Mouse (Mus musculus) left cerebral cortex, adult 18-20 months (tissue): ENCODE measurements at regions not wholly inside any gene's neighbourhood (a gene's known extent, or its start where the extent isn't known, plus 50 kb on each side); places are given as distances from the start of the nearest gene placed in this dataset.

Experiments used
- DNase-seq, 2 experiments: peaks; one replicate each; pipeline ENCODE4 v3.0.0; 2021 to 2022; ENCODE audit warnings: low spot score in 2 of 2, mixed read lengths in 1 of 2

- DNase-seq = no peak
Measured at GRCm38 (mm10) chr14:64511300-64511699, 407.2 kb downstream of the Prss52 start.

- no peak for DNase-seq
Measured at GRCm38 (mm10) chr14:64512726-64513125, 408.6 kb downstream of the Prss52 start.

- DNase-seq = no peak
Measured at GRCm38 (mm10) chr14:64517584-64518195, 413.6 kb downstream of the Prss52 start.

GRCm38 (mm10) chr14:64524641-64525040 is 420.6 kb downstream of the Prss52 start:
- DNase-seq = no peak

GRCm38 (mm10) chr14:64525302-64526078 is 421.4 kb downstream of the Prss52 start:
- no peak for DNase-seq

- DNase-seq = no peak
Measured at GRCm38 (mm10) chr14:64530541-64530940, 426.5 kb downstream of the Prss52 start.

- DNase-seq = peak; percentile 31 to 51
Measured at GRCm38 (mm10) chr14:64531221-64531949, 427.3 kb downstream of the Prss52 start.

- no peak for DNase-seq
Measured at GRCm38 (mm10) chr14:64532351-64532750, 428.3 kb downstream of the Prss52 start.

- peak in 1 of 2 experiments; percentile 23 for DNase-seq
Measured at GRCm38 (mm10) chr14:64533591-64534151, 429.6 kb downstream of the Prss52 start.

- no peak for DNase-seq
Measured at GRCm38 (mm10) chr14:64534194-64534593, 430.1 kb downstream of the Prss52 start.

- no peak for DNase-seq
Measured at GRCm38 (mm10) chr14:64539436-64539835, 435.4 kb downstream of the Prss52 start.

- DNase-seq = no peak
Measured at GRCm38 (mm10) chr14:64545056-64545455, 441.0 kb downstream of the Prss52 start.

- no peak for DNase-seq
Measured at GRCm38 (mm10) chr14:64546787-64547186, 442.7 kb downstream of the Prss52 start.

- DNase-seq = no peak
Measured at GRCm38 (mm10) chr14:64552951-64553350, 448.9 kb downstream of the Prss52 start.

- DNase-seq = no peak
Measured at GRCm38 (mm10) chr14:64556042-64556441, 452.0 kb downstream of the Prss52 start.

GRCm38 (mm10) chr14:64557453-64557852 is 453.4 kb downstream of the Prss52 start:
- DNase-seq = no peak

- DNase-seq = peak in 1 of 2 experiments; percentile 38
Measured at GRCm38 (mm10) chr14:64568689-64569088, 464.6 kb downstream of the Prss52 start.

- no peak for DNase-seq
Measured at GRCm38 (mm10) chr14:64570951-64571350, 466.9 kb downstream of the Prss52 start.

GRCm38 (mm10) chr14:64572756-64573155 is 468.7 kb downstream of the Prss52 start:
- no peak for DNase-seq

GRCm38 (mm10) chr14:64573773-64574172 is 469.7 kb downstream of the Prss52 start:
- DNase-seq = peak in 1 of 2 experiments; percentile 25

- peak in 1 of 2 experiments; percentile 51 for DNase-seq
Measured at GRCm38 (mm10) chr14:64574277-64574676, 470.2 kb downstream of the Prss52 start.

GRCm38 (mm10) chr14:64574773-64575172 is 470.7 kb downstream of the Prss52 start:
- DNase-seq = no peak
